Comparison of ENCODE assay signal across 13 mouse cellular contexts in the genomic region with DNA sequence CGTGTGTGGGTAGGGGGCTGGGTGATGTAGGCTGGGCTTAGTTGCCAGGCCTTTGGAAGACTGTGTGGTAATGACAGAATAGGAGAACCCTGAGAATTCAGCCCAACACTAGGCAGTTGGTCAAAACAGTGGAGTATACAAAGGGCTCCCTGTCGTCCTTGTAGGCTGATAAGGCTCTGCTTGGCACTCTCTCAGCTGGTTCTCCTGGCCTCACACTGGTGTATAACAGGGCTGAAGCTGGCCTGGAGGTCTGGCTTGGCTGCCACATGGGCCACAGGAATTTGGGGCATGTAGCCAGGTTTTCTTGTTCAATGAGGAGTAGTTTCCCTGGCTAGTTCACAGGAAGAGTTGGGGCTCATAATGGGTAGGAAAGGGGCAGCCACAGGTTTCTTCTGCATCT. TPM values are rescaled to one million over a fixed set of nuclear protein-coding genes. Genes with fewer than 3 reads are reported as not detected.
DNase-seq lines count a peak whose midpoint lies in the region; ATAC-seq and TF ChIP-seq lines count a peak whose summit lies in the region.
"Had no signal": no experiment of that assay in that cellular context is flagged by ENCODE, and none has a peak within 500 bp of the region (broad histone marks: within the 10 kb centered on the region; RNA-seq: fewer than 3 reads in every experiment).

No protein-coding gene starts in this region.

- no peaks in the 10 kb centered on the region for H3K9me3 ChIP-seq in forebrain, embryonic 12.5 days
- no peaks in the 10 kb centered on the region for H3K9me3 ChIP-seq in hindbrain, postnatal 0 days (ENCODE audit: low read length)
- H3K9me3 ChIP-seq: liver, embryonic 15.5 days had no signal

- no peak for ATAC-seq in forebrain, embryonic 12.5 days (ENCODE audit: low FRiP score)
- ATAC-seq in hindbrain, postnatal 0 days = no peak
- ATAC-seq: activated CD4-positive, CD25-positive, alpha-beta regulatory T cell, adult 4 months had no signal

- TF ChIP-seq CTCF in hindbrain, postnatal 0 days (IDR thresholded peaks at IDR 0.05; ENCODE audit: low read depth) = no peak

- H3K9ac ChIP-seq in forebrain, embryonic 12.5 days = 0 out of 2 replicates have a peak overlapping the region, but pooled peaks have one; percentile 1
- no peak overlapping the region for H3K9ac ChIP-seq in hindbrain, postnatal 0 days (replicated peaks; ENCODE audit: low read length)
- H3K9ac ChIP-seq: liver, embryonic 15.5 days had no signal

- DNase-seq in cerebellum, adult 11-12 months = peak; percentile 82
- no peak for DNase-seq in cerebellum, adult 11 months
- DNase-seq in 3T3-L1 (ENCODE audit: low read depth, low spot score) = peak; percentile 70
- peak; percentile 67 for DNase-seq in hindbrain, postnatal 0 days (ENCODE audit: low spot score)
- DNase-seq in frontal cortex, postnatal 14 days (ENCODE audit: low spot score in 2 of 2) = no peak
- DNase-seq in thymus, postnatal 25 days = no peak
- DNase-seq in lung, adult 18-20 months = no peak
- DNase-seq: B cell, adult 2 months; kidney, adult 8-10 months; thymus, adult 2 months had no signal

- no peak overlapping the region for H3K27ac ChIP-seq in forebrain, embryonic 12.5 days
- H3K27ac ChIP-seq in hindbrain, postnatal 0 days = 0 out of 2 replicates have a peak overlapping the region, but pooled peaks have one; percentile 84
- H3K27ac ChIP-seq: liver, embryonic 15.5 days had no signal

- H3K4me2 ChIP-seq in forebrain, embryonic 12.5 days = peak overlapping the region; percentile 68
- peak overlapping the region; percentile 86 for H3K4me2 ChIP-seq in hindbrain, postnatal 0 days (ENCODE audit: low read depth, low read length)
- H3K4me2 ChIP-seq: liver, embryonic 15.5 days had no signal

- WGBS in forebrain, embryonic 12.5 days = 70% methylated on average over 2 of the region's 2 CpGs
- WGBS in hindbrain, postnatal 0 days = 35% methylated on average over 2 of the region's 2 CpGs

- peak overlapping the region; percentile 74 for H3K4me3 ChIP-seq in forebrain, embryonic 12.5 days (replicated peaks)
- H3K4me3 ChIP-seq in hindbrain, postnatal 0 days (ENCODE audit: low read length) = peak overlapping the region; percentile 84; the same call in 1 of the 2 replicates
- H3K4me3 ChIP-seq: liver, embryonic 15.5 days had no signal

- H3K27me3 ChIP-seq in forebrain, embryonic 12.5 days = peaks cover 13% of the 10 kb centered on the region; the same call in 1 of the 2 replicates
- H3K27me3 ChIP-seq in hindbrain, postnatal 0 days (ENCODE audit: insufficient read depth, low read length) = no peaks in the 10 kb centered on the region

- peaks cover 34% of the 10 kb centered on the region for H3K4me1 ChIP-seq in forebrain, embryonic 12.5 days
- peaks cover 18% of the 10 kb centered on the region for H3K4me1 ChIP-seq in hindbrain, postnatal 0 days (ENCODE audit: insufficient read depth, low read length)

- H3K36me3 ChIP-seq in forebrain, embryonic 12.5 days (replicated peaks) = peaks cover 38% of the 10 kb centered on the region
- H3K36me3 ChIP-seq in hindbrain, postnatal 0 days (ENCODE audit: insufficient read depth, low read length) = peaks cover 6% of the 10 kb centered on the region; the same call in 1 of the 2 replicates
- H3K36me3 ChIP-seq: liver, embryonic 15.5 days had no signal

RNA-seq across cellular contexts. Expression of a gene that starts 2.0 kb away (rescaled TPM):
- polyA plus RNA-seq in forebrain, embryonic 12.5 days (2016; fragmentation: Nextera tagmentation; extraction: Ambion mirVana) = 139 and 143 TPM in 2 replicates
- 170 and 187 TPM in 2 replicates for total RNA-seq in hindbrain, postnatal 0 days (2014; rRNA removed)
- 157 and 161 TPM in 2 replicates for polyA plus RNA-seq in hindbrain, postnatal 0 days (2015; fragmentation: Nextera tagmentation; extraction: Ambion mirVana)
- polyA plus RNA-seq: activated CD4-positive, CD25-positive, alpha-beta regulatory T cell, adult 4 months had no signal

Comparison
In these comparisons a context has a peak if more than half of its experiments do, and no peak if none do; other contexts are left out.
1. DNase-seq: peak in cerebellum, adult 11-12 months (single experiment), 3T3-L1 (single experiment) and hindbrain, postnatal 0 days (single experiment); none in cerebellum, adult 11 months (single experiment), frontal cortex, postnatal 14 days (0 of 2), thymus, postnatal 25 days (single experiment) and lung, adult 18-20 months (0 of 2).